Mouse (Mus musculus): ENCODE results near the gene Tsc22d1. TPM values are rescaled to one million over a fixed set of nuclear protein-coding genes. Genes with fewer than 3 reads are reported as not detected.
A peak's percentile ranks its signal among the peaks of the same experiment; 100 is the strongest.

The Tsc22d1 gene
- total and polyA plus RNA-seq, 3 experiments = 0.25 to 1.3 (median 0.69) TPM

DNA sequence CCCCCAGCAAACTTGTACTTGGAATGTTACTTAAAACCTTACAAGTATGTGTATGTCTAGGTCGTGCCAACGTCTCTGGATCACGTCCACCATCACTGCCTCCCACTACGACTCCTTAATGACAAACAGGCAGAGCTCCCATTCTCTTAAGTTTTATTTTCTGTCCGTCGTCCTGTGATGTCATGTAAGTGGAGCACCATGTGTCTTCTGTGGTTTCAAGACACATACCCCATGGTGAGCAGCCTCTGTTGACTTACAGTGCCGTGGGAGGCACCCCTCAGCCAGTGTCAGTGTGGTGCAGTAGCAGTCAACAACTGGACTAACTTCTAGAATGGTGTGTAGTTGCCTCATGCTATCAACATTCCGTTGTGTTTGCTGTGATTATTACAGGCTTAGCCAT is 57.7 kb downstream of the Tsc22d1 start:
- TF ChIP-seq PAX5 (IDR thresholded peaks at IDR 0.05; ENCODE audit: low read length) (no peak), POLR2AphosphoS2 (IDR thresholded peaks at IDR 0.05; ENCODE audit: low read depth, low read length) (no peak), TBP (conservative IDR thresholded peaks at IDR 0.05; ENCODE audit: low read depth, low read length) (no peak), NELFE (IDR thresholded peaks at IDR 0.05; ENCODE audit: low read depth, low read length) (no peak), USF1 (IDR thresholded peaks at IDR 0.05; ENCODE audit: low read depth, low read length) (no peak)
- no peak for DNase-seq (ENCODE audit: extremely low read depth)
- H3K27ac ChIP-seq (ENCODE audit: insufficient read depth, low read depth) = no peak overlapping the region
- H3K36me3 ChIP-seq (replicated peaks in 1 of 2; ENCODE audit: control insufficient read depth in 1 of 2, insufficient read depth in 1 of 2, low read length in 1 of 2) = no peaks in the 10 kb centered on the region
- H3K9me3 ChIP-seq (replicated peaks; ENCODE audit: low read length) = no peaks in the 10 kb centered on the region
- dilution Hi-C loops (cut with MboI; ENCODE audit: extremely low pct_ligation_motif_present, extremely low pct_unique_long_range_greater_than_20kb, low sequenced_read_pairs) = no loop called here
- H3K4me1 ChIP-seq (ENCODE audit: control insufficient read depth in 1 of 2, insufficient read depth in 2 of 2) = peaks cover 8 to 12% of the 10 kb centered on the region in 2 experiments; a peak in 3 of 4 replicates
- peak overlapping the region; percentile 54 for H3K4me2 ChIP-seq (ENCODE audit: insufficient read depth, low read depth, poor library complexity, severe bottlenecking)
- no peaks in the 10 kb centered on the region for H3K27me3 ChIP-seq (replicated peaks)
- no peaks in the 10 kb centered on the region for H3K79me2 ChIP-seq (replicated peaks; ENCODE audit: control insufficient read depth, extremely low read depth, insufficient read depth, poor library complexity, severe bottlenecking)
- H3K4me3 ChIP-seq (replicated peaks in 1 of 3; ENCODE audit: low read depth in 2 of 3, low read length in 2 of 3, poor library complexity in 1 of 3) = no peak overlapping the region
- in situ Hi-C loops (cut with MboI; ENCODE audit: low pct_ligation_motif_present, low pct_unique_long_range_greater_than_20kb, low sequenced_read_pairs) = loop anchor here (5.0 to 10.0 kb wide), 2 partner anchors 320 to 588 kb away; no protein-coding TSS in a partner anchor
- no peak overlapping the region for H3K9ac ChIP-seq (ENCODE audit: insufficient read depth, low read depth)

GRCm38 (mm10) chr14:76473404-76473803 is 58.6 kb downstream of the Tsc22d1 start:
- Histone ChIP-seq H3K79me2 (replicated peaks; ENCODE audit: control insufficient read depth, extremely low read depth, insufficient read depth, poor library complexity, severe bottlenecking) (no peaks in the 10 kb centered on the region), H3K27ac (ENCODE audit: insufficient read depth, low read depth) (no peak overlapping the region), H3K4me2 (ENCODE audit: insufficient read depth, low read depth, poor library complexity, severe bottlenecking) (peak overlapping the region; percentile 71), H3K4me1 (ENCODE audit: control insufficient read depth in 1 of 2, insufficient read depth in 2 of 2) (peaks cover 8 to 12% of the 10 kb centered on the region in 2 experiments; a peak in 3 of 4 replicates), H3K9ac (ENCODE audit: insufficient read depth, low read depth) (no peak overlapping the region), H3K4me3 (replicated peaks in 1 of 3; ENCODE audit: low read depth in 2 of 3, low read length in 2 of 3, poor library complexity in 1 of 3) (no peak overlapping the region), H3K9me3 (replicated peaks; ENCODE audit: low read length) (no peaks in the 10 kb centered on the region), H3K36me3 (replicated peaks in 1 of 2; ENCODE audit: control insufficient read depth in 1 of 2, insufficient read depth in 1 of 2, low read length in 1 of 2) (no peaks in the 10 kb centered on the region), H3K27me3 (replicated peaks) (no peaks in the 10 kb centered on the region)
- dilution Hi-C loops (cut with MboI; ENCODE audit: extremely low pct_ligation_motif_present, extremely low pct_unique_long_range_greater_than_20kb, low sequenced_read_pairs) = no loop called here
- in situ Hi-C loops (cut with MboI; ENCODE audit: low pct_ligation_motif_present, low pct_unique_long_range_greater_than_20kb, low sequenced_read_pairs) = loop anchor here (5.0 to 10.0 kb wide), 2 partner anchors 321 to 589 kb away; no protein-coding TSS in a partner anchor
- TF ChIP-seq CHD1 (IDR thresholded peaks at IDR 0.05; ENCODE audit: low read depth, low read length) (no peak), RAD21 (IDR thresholded peaks at IDR 0.05; ENCODE audit: low read depth, low read length) (peak; percentile 88), HCFC1 (IDR thresholded peaks at IDR 0.05; ENCODE audit: low read depth, low read length) (no peak), MYC (IDR thresholded peaks at IDR 0.05; ENCODE audit: low read depth, low read length) (no peak), CTCF (conservative IDR thresholded peaks at IDR 0.05 in 1 of 2, IDR thresholded peaks at IDR 0.05 in 1 of 2; ENCODE audit: low read depth in 2 of 2, low read length in 2 of 2) (peak; percentile 46 to 83), GABPA (IDR thresholded peaks at IDR 0.05; ENCODE audit: insufficient replicate concordance, low read depth, low read length) (no peak), TBP (conservative IDR thresholded peaks at IDR 0.05; ENCODE audit: low read depth, low read length) (no peak), SMC3 (IDR thresholded peaks at IDR 0.05; ENCODE audit: low read depth, low read length) (peak; percentile 68), KAT2A (IDR thresholded peaks at IDR 0.05; ENCODE audit: insufficient replicate concordance, low read length) (no peak), USF2 (conservative IDR thresholded peaks at IDR 0.05; ENCODE audit: low read depth, low read length) (no peak), MAZ (IDR thresholded peaks at IDR 0.05; ENCODE audit: low read depth, low read length) (no peak), JUND (conservative IDR thresholded peaks at IDR 0.05; ENCODE audit: low read depth, low read length) (no peak), USF1 (IDR thresholded peaks at IDR 0.05; ENCODE audit: low read depth, low read length) (no peak), ZNF384 (IDR thresholded peaks at IDR 0.05; ENCODE audit: low read depth, low read length) (peak; percentile 87)
- peak; percentile 74 for DNase-seq (ENCODE audit: extremely low read depth)
